Mouse (Mus musculus) embryonic fibroblast, embryonic 13.5 days (primary cell): ENCODE results near the gene Otub2.
A peak's percentile ranks its signal among the peaks of the same experiment; 100 is the strongest.

Experiments
- CTCF ChIP-seq: IDR thresholded peaks from 2 replicates; pipeline ENCODE4 v1.5.1; 2011; ENCODE audit warnings: mild to moderate bottlenecking, control low read depth, low read length, moderate library complexity, borderline replicate concordance; ENCODE audit not compliant: insufficient read depth
- POLR2A ChIP-seq: IDR thresholded peaks from 2 replicates; pipeline ENCODE4 v1.6.1; 2011; ENCODE audit warnings: low read depth, mild to moderate bottlenecking, control low read depth, low read length, moderate library complexity

- peak; percentile 93 for TF ChIP-seq CTCF
- no peak for TF ChIP-seq POLR2A
These were observed 40.0 kb upstream of the Otub2 start for GRCm38 (mm10) chr12:103348506-103348905.
